In genomic region chr13:97208112-97208478, GRCm38 (mm10) we compare ENCODE assay signal across 12 mouse cellular contexts. TPM values are rescaled to one million over a fixed set of nuclear protein-coding genes. Genes with fewer than 3 reads are reported as not detected.
DNase-seq lines count a peak whose midpoint lies in the region; ATAC-seq and TF ChIP-seq lines count a peak whose summit lies in the region.
"Had no signal": no experiment of that assay in that cellular context is flagged by ENCODE, and none has a peak within 500 bp of the region (broad histone marks: within the 10 kb centered on the region; RNA-seq: fewer than 3 reads in every experiment).

No protein-coding gene starts in this region.

- DNase-seq in A20 (ENCODE audit: low read depth, low spot score) (peak; percentile 74), CH12.LX (ENCODE audit: extremely low read depth) (peak; percentile 50)
- peak; percentile 88 for DNase-seq in induced T-regulatory cell, adult 2 months (ENCODE audit: low read depth)
- no peak for DNase-seq in kidney, adult 9 months
- no peak for DNase-seq in adrenal gland, adult 2 months
- DNase-seq: cerebellum, adult 9-11 months had no signal

- WGBS in hindbrain, embryonic 16.5 days, result 63% methylated on average over 7 of the region's 7 CpGs

- dilution Hi-C loops in CH12.LX (cut with MboI; ENCODE audit: extremely low pct_ligation_motif_present, extremely low pct_unique_long_range_greater_than_20kb, low sequenced_read_pairs), result no loop called here

- peak; percentile 84 for ATAC-seq in neutrophil, adult 5-6 weeks (ENCODE audit: extremely low read depth, insufficient number of reproducible peaks, low FRiP score, poor library complexity, severe bottlenecking)
- no peak for ATAC-seq in erythroblast, adult 5-6 weeks (replicated peaks; ENCODE audit: low FRiP score, poor library complexity, severe bottlenecking)
- ATAC-seq in hindbrain, embryonic 16.5 days, result no peak

- no peak overlapping the region for H3K4me2 ChIP-seq in CH12.LX (ENCODE audit: insufficient read depth, low read depth, poor library complexity, severe bottlenecking)
- H3K4me2 ChIP-seq in hindbrain, embryonic 16.5 days (ENCODE audit: low read length), result no peak overlapping the region
- H3K4me2 ChIP-seq: heart, embryonic 12.5 days; limb, embryonic 13.5 days had no signal

- H3K4me1 ChIP-seq in CH12.LX (ENCODE audit: control insufficient read depth in 1 of 2, insufficient read depth in 2 of 2), result peaks cover 0 to 38% of the 10 kb centered on the region in 2 experiments; a peak in 2 of 4 replicates
- no peaks in the 10 kb centered on the region for H3K4me1 ChIP-seq in hindbrain, embryonic 16.5 days (ENCODE audit: control insufficient read depth, insufficient read depth, low read depth, low read length)

- no peaks in the 10 kb centered on the region for H3K79me2 ChIP-seq in CH12.LX (replicated peaks; ENCODE audit: control insufficient read depth, extremely low read depth, insufficient read depth, poor library complexity, severe bottlenecking)

- in situ Hi-C loops in CH12.LX (cut with MboI; ENCODE audit: low pct_ligation_motif_present, low pct_unique_long_range_greater_than_20kb, low sequenced_read_pairs), result no loop called here

- H3K27me3 ChIP-seq in CH12.LX (replicated peaks), result no peaks in the 10 kb centered on the region
- H3K27me3 ChIP-seq in hindbrain, embryonic 16.5 days (replicated peaks; ENCODE audit: control insufficient read depth, insufficient read depth, low read length), result no peaks in the 10 kb centered on the region
- H3K27me3 ChIP-seq: heart, embryonic 12.5 days; limb, embryonic 13.5 days had no signal

- no peak overlapping the region for H3K4me3 ChIP-seq in CH12.LX (replicated peaks in 1 of 3; ENCODE audit: low read depth in 2 of 3, low read length in 2 of 3, poor library complexity in 1 of 3)
- H3K4me3 ChIP-seq in hindbrain, embryonic 16.5 days (ENCODE audit: low read length), result no peak overlapping the region
- H3K4me3 ChIP-seq: forebrain, embryonic 10.5 days; heart, embryonic 12.5 days; limb, embryonic 13.5 days had no signal

- TF ChIP-seq CTCF in CH12.LX (conservative IDR thresholded peaks at IDR 0.05 in 1 of 2, IDR thresholded peaks at IDR 0.05 in 1 of 2; ENCODE audit: low read depth in 2 of 2, low read length in 2 of 2), result no peak

- H3K9me3 ChIP-seq in CH12.LX (replicated peaks; ENCODE audit: low read length), result peaks cover 2% of the 10 kb centered on the region
- H3K9me3 ChIP-seq in hindbrain, embryonic 16.5 days (ENCODE audit: control insufficient read depth, low read length), result no peaks in the 10 kb centered on the region
- H3K9me3 ChIP-seq: limb, embryonic 13.5 days had no signal

- no peak overlapping the region for H3K9ac ChIP-seq in CH12.LX (ENCODE audit: insufficient read depth, low read depth)
- no peak overlapping the region for H3K9ac ChIP-seq in hindbrain, embryonic 16.5 days (ENCODE audit: low read depth, low read length)
- H3K9ac ChIP-seq: heart, embryonic 12.5 days; limb, embryonic 13.5 days had no signal

- H3K36me3 ChIP-seq in CH12.LX (replicated peaks in 1 of 2; ENCODE audit: control insufficient read depth in 1 of 2, insufficient read depth in 1 of 2, low read length in 1 of 2), result no peaks in the 10 kb centered on the region
- no peaks in the 10 kb centered on the region for H3K36me3 ChIP-seq in hindbrain, embryonic 16.5 days (ENCODE audit: control insufficient read depth, insufficient read depth, low read length)
- H3K36me3 ChIP-seq: forebrain, embryonic 10.5 days; heart, embryonic 12.5 days; limb, embryonic 13.5 days had no signal

- H3K27ac ChIP-seq in CH12.LX (ENCODE audit: insufficient read depth, low read depth), result no peak overlapping the region
- H3K27ac ChIP-seq in hindbrain, embryonic 16.5 days (ENCODE audit: low read depth, low read length), result no peak overlapping the region
- H3K27ac ChIP-seq: forebrain, embryonic 10.5 days; limb, embryonic 13.5 days had no signal

- TF ChIP-seq RAD21 in CH12.LX (IDR thresholded peaks at IDR 0.05; ENCODE audit: low read depth, low read length), result no peak

- no peak for TF ChIP-seq EP300 in CH12.LX (IDR thresholded peaks at IDR 0.05; ENCODE audit: low read length)

- TF ChIP-seq POLR2A in CH12.LX (IDR thresholded peaks at IDR 0.05; ENCODE audit: low read depth, low read length), result no peak

TF ChIP-seq in CH12.LX, 34 proteins besides CTCF, POLR2A, EP300 and RAD21:
- TF ChIP-seq TBP (conservative IDR thresholded peaks at IDR 0.05; ENCODE audit: low read depth, low read length), result no peak
- TF ChIP-seq IRF4 (IDR thresholded peaks at IDR 0.05; ENCODE audit: low read depth, low read length), result 0 out of 2 replicates have a peak, but pooled peaks have one; percentile 23
- no peak for TF ChIP-seq MAX (IDR thresholded peaks at IDR 0.05; ENCODE audit: low read length)
- peak; percentile 58 for TF ChIP-seq ELF1 (IDR thresholded peaks at IDR 0.05; ENCODE audit: low read depth, low read length)

RNA-seq across cellular contexts. Expression of gene Hexb, which starts 9.9 kb away (rescaled TPM):
- total RNA-seq in CH12.LX (2012; rRNA removed) (26.2 and 31.0 TPM in 2 replicates), CH12.LX (2014; rRNA removed) (75.7 and 80.9 TPM in 2 replicates)
- polyA plus RNA-seq in CH12.LX (2012; ENCODE audit: insufficient read length, low read depth), result 36.8 and 37.9 TPM in 2 replicates
- 71.2 TPM in 2 replicates for total RNA-seq in neutrophil, adult 5-6 weeks (2017)
- 43.3 and 54.6 TPM in 2 replicates for total RNA-seq in erythroblast, adult 5-6 weeks (2015; ENCODE audit: low replicate concordance)
- 18.8 and 34.1 TPM in 2 replicates for total RNA-seq in erythroblast, adult 5-6 weeks (2017; ENCODE audit: low replicate concordance)
- 54.1 and 58.5 TPM in 2 replicates for polyA plus RNA-seq in hindbrain, embryonic 16.5 days (2015; fragmentation: Nextera tagmentation; extraction: Ambion mirVana)
- total RNA-seq in adrenal gland, adult 2 months (2021), result 10 to 100 TPM; 30.6 to 38.4 TPM
- polyA plus RNA-seq in adrenal gland, adult 2 months (2012; rRNA removed), result 221 and 235 TPM in 2 replicates

RNA-seq across cellular contexts. Expression of gene Enc1, which starts 32.8 kb away (rescaled TPM):
- 3.7 and 3.9 TPM in 2 replicates for total RNA-seq in CH12.LX (2012; rRNA removed)
- 5.5 and 6.4 TPM in 2 replicates for total RNA-seq in CH12.LX (2014; rRNA removed)
- 6.1 and 7.0 TPM in 2 replicates for polyA plus RNA-seq in CH12.LX (2012; ENCODE audit: insufficient read length, low read depth)
- 3.7 and 4.1 TPM in 2 replicates for total RNA-seq in neutrophil, adult 5-6 weeks (2017)
- 0.21 TPM in 1 of 2 replicates, not detected in the other for total RNA-seq in erythroblast, adult 5-6 weeks (2015; ENCODE audit: low replicate concordance)
- total RNA-seq in erythroblast, adult 5-6 weeks (2017; ENCODE audit: low replicate concordance), result 0.17 and 0.56 TPM in 2 replicates
- 66.3 and 67.6 TPM in 2 replicates for polyA plus RNA-seq in hindbrain, embryonic 16.5 days (2015; fragmentation: Nextera tagmentation; extraction: Ambion mirVana)
- 10 to 100 TPM in 1 of 2 experiments, 1 to 10 TPM in 1; 6.6 to 13.2 TPM for total RNA-seq in adrenal gland, adult 2 months (2021)
- polyA plus RNA-seq in adrenal gland, adult 2 months (2012; rRNA removed), result 4.6 and 5.8 TPM in 2 replicates

Comparison
In these comparisons a context has a peak if more than half of its experiments do, and no peak if none do; other contexts are left out.
1. DNase-seq: peak in A20 (single experiment), CH12.LX (single experiment) and induced T-regulatory cell, adult 2 months (single experiment); none in kidney, adult 9 months (single experiment) and adrenal gland, adult 2 months (single experiment).